Mouse (Mus musculus) heart, adult 2 months (tissue): ENCODE data around the gene Etv1.

Experiments
- CTCF ChIP-seq: fragments of 200-600 bp; IDR thresholded peaks from 2 replicates; pipeline ENCODE4 v1.8.1; 2022; ENCODE audit warnings: antibody characterized with exemption, mild to moderate bottlenecking, moderate library complexity
- POLR2A ChIP-seq: fragments of 200-500 bp; IDR thresholded peaks from 2 replicates; pipeline ENCODE4 v1.6.1; 2011; ENCODE audit warnings: mild to moderate bottlenecking, low read depth, low read length, control low read depth; ENCODE audit not compliant: insufficient read depth

GRCm38 (mm10) chr12:38730791-38731190, 48.4 kb upstream of the Etv1 start:
- TF ChIP-seq CTCF (no peak), POLR2A (no peak)
